18 mouse cellular contexts compared by ENCODE assay signal in genomic region chr12:55272243-55272642, GRCm38 (mm10). TPM values are rescaled to one million over a fixed set of nuclear protein-coding genes. Genes with fewer than 3 reads are reported as not detected.
DNase-seq lines count a peak whose midpoint lies in the region; ATAC-seq and TF ChIP-seq lines count a peak whose summit lies in the region.
"Had no signal": no experiment of that assay in that cellular context is flagged by ENCODE, and none has a peak within 500 bp of the region (broad histone marks: within the 10 kb centered on the region; RNA-seq: fewer than 3 reads in every experiment).

No protein-coding gene starts in this region.

- no peak for TF ChIP-seq EP300 in MEL (IDR thresholded peaks at IDR 0.05; ENCODE audit: low read depth in 1 of 2, low read length in 2 of 2)

- no peak for ATAC-seq in kidney, postnatal 0 days (replicated peaks; ENCODE audit: low FRiP score, low read depth)
- ATAC-seq in kidney, embryonic 15.5 days (replicated peaks; ENCODE audit: low FRiP score), result no peak

- TF ChIP-seq POLR2A in MEL (IDR thresholded peaks at IDR 0.05; ENCODE audit: control insufficient read depth in 1 of 2, insufficient read depth in 1 of 2, low read depth in 1 of 2, low read length in 2 of 2, poor library complexity in 1 of 2), result no peak

- no peaks in the 10 kb centered on the region for H3K36me3 ChIP-seq in kidney, postnatal 0 days (ENCODE audit: insufficient read depth, low read length)
- H3K36me3 ChIP-seq in kidney, embryonic 15.5 days, result no peaks in the 10 kb centered on the region
- H3K36me3 ChIP-seq in MEL (ENCODE audit: control insufficient read depth in 1 of 2, insufficient read depth in 2 of 2, low read length in 2 of 2), result no peaks in the 10 kb centered on the region
- 0 out of 2 replicates have a peak, but pooled peaks cover 2% of the 10 kb centered on the region for H3K36me3 ChIP-seq in embryonic facial prominence, embryonic 10.5 days (replicated peaks)
- H3K36me3 ChIP-seq: embryonic facial prominence, embryonic 12.5 days; hindbrain, embryonic 15.5 days; neural tube, embryonic 13.5 days had no signal

- no peak for TF ChIP-seq CTCF in kidney, postnatal 0 days (IDR thresholded peaks at IDR 0.05; ENCODE audit: low read depth)
- TF ChIP-seq CTCF in MEL (IDR thresholded peaks at IDR 0.05 in 2 of 3, conservative IDR thresholded peaks at IDR 0.05 in 1 of 3; ENCODE audit: control insufficient read depth in 1 of 3, insufficient read depth in 1 of 3, low read depth in 2 of 3, low read length in 3 of 3, poor library complexity in 1 of 3, severe bottlenecking in 1 of 3), result no peak

- WGBS in kidney, postnatal 0 days, result 74% methylated on average over 3 of the region's 3 CpGs
- 76% methylated on average over 3 of the region's 3 CpGs for WGBS in kidney, embryonic 15.5 days
- WGBS in embryonic facial prominence, embryonic 10.5 days, result 83% methylated on average over 3 of the region's 3 CpGs

- no peaks in the 10 kb centered on the region for H3K27me3 ChIP-seq in kidney, postnatal 0 days (ENCODE audit: insufficient read depth, low read length)
- H3K27me3 ChIP-seq in kidney, embryonic 15.5 days, result no peaks in the 10 kb centered on the region
- H3K27me3 ChIP-seq in MEL (ENCODE audit: control insufficient read depth in 1 of 2, insufficient read depth in 2 of 2, low read length in 2 of 2), result no peaks in the 10 kb centered on the region
- H3K27me3 ChIP-seq in embryonic facial prominence, embryonic 10.5 days (replicated peaks; ENCODE audit: low read depth, poor library complexity, severe bottlenecking), result no peaks in the 10 kb centered on the region
- H3K27me3 ChIP-seq: embryonic facial prominence, embryonic 12.5 days; hindbrain, embryonic 15.5 days; megakaryocyte, embryonic 14.5 days; neural tube, embryonic 13.5 days had no signal

- peak; percentile 1 for DNase-seq in kidney, postnatal 0 days (ENCODE audit: low spot score)
- peak; percentile 57 for DNase-seq in MEL (ENCODE audit: low read depth, low spot score)
- peak; percentile 14 for DNase-seq in embryonic facial prominence, embryonic 10.5 days (ENCODE audit: low spot score)
- peak; percentile 4 for DNase-seq in mesoderm, embryonic 11.5 days (ENCODE audit: low read depth, low spot score)
- no peak for DNase-seq in layer of hippocampus, adult 9-11 months
- no peak for DNase-seq in right cerebral cortex, postnatal 25 days
- no peak for DNase-seq in gastrocnemius, adult 18-20 months (ENCODE audit: low spot score)
- DNase-seq: adrenal gland, postnatal 14 days; cerebellum, adult 9-10 months; heart, postnatal 10 days; kidney, adult 9 months; right cerebral cortex, postnatal 4 days; thymus, adult 2 months had no signal

- H3K9me3 ChIP-seq in kidney, postnatal 0 days (replicated peaks; ENCODE audit: low read length), result no peaks in the 10 kb centered on the region
- no peaks in the 10 kb centered on the region for H3K9me3 ChIP-seq in kidney, embryonic 15.5 days (replicated peaks)
- no peaks in the 10 kb centered on the region for H3K9me3 ChIP-seq in MEL (replicated peaks; ENCODE audit: insufficient read depth, low read length)
- no peaks in the 10 kb centered on the region for H3K9me3 ChIP-seq in embryonic facial prominence, embryonic 10.5 days
- H3K9me3 ChIP-seq: embryonic facial prominence, embryonic 12.5 days; hindbrain, embryonic 15.5 days; megakaryocyte, embryonic 14.5 days; neural tube, embryonic 13.5 days had no signal

- no peak overlapping the region for H3K4me3 ChIP-seq in kidney, postnatal 0 days (replicated peaks; ENCODE audit: low read depth, low read length)
- no peak overlapping the region for H3K4me3 ChIP-seq in kidney, embryonic 15.5 days (replicated peaks)
- H3K4me3 ChIP-seq in MEL (ENCODE audit: control insufficient read depth in 1 of 2, insufficient read depth in 1 of 2, low read depth in 2 of 2, low read length in 2 of 2), result no peak overlapping the region
- H3K4me3 ChIP-seq in embryonic facial prominence, embryonic 10.5 days, result no peak overlapping the region
- H3K4me3 ChIP-seq: embryonic facial prominence, embryonic 12.5 days; hindbrain, embryonic 15.5 days; megakaryocyte, embryonic 14.5 days; neural tube, embryonic 13.5 days had no signal

- no peaks in the 10 kb centered on the region for H3K4me1 ChIP-seq in kidney, postnatal 0 days (replicated peaks; ENCODE audit: insufficient read depth, low read length)
- H3K4me1 ChIP-seq in kidney, embryonic 15.5 days, result no peaks in the 10 kb centered on the region
- no peaks in the 10 kb centered on the region for H3K4me1 ChIP-seq in MEL (ENCODE audit: control insufficient read depth in 1 of 2, insufficient read depth in 2 of 2, low read length in 2 of 2)
- no peaks in the 10 kb centered on the region for H3K4me1 ChIP-seq in embryonic facial prominence, embryonic 10.5 days
- H3K4me1 ChIP-seq: embryonic facial prominence, embryonic 12.5 days; hindbrain, embryonic 15.5 days; megakaryocyte, embryonic 14.5 days; neural tube, embryonic 13.5 days had no signal

- no peaks in the 10 kb centered on the region for H3K79me2 ChIP-seq in MEL (ENCODE audit: control insufficient read depth, insufficient read depth, low read length, poor library complexity)

- H3K27ac ChIP-seq in kidney, postnatal 0 days, result no peak overlapping the region
- H3K27ac ChIP-seq in kidney, embryonic 15.5 days, result no peak overlapping the region
- H3K27ac ChIP-seq in MEL (ENCODE audit: control insufficient read depth, low read depth, low read length), result no peak overlapping the region
- no peak overlapping the region for H3K27ac ChIP-seq in embryonic facial prominence, embryonic 10.5 days (replicated peaks)
- H3K27ac ChIP-seq: embryonic facial prominence, embryonic 12.5 days; hindbrain, embryonic 15.5 days; neural tube, embryonic 13.5 days had no signal

- H3K9ac ChIP-seq in kidney, postnatal 0 days (ENCODE audit: low read depth, low read length), result no peak overlapping the region
- no peak overlapping the region for H3K9ac ChIP-seq in kidney, embryonic 15.5 days
- H3K9ac ChIP-seq in MEL (ENCODE audit: control insufficient read depth, low read depth, low read length, poor library complexity, severe bottlenecking), result no peak overlapping the region
- H3K9ac ChIP-seq: embryonic facial prominence, embryonic 12.5 days; hindbrain, embryonic 15.5 days; neural tube, embryonic 13.5 days had no signal

- TF ChIP-seq RAD21 in MEL (IDR thresholded peaks at IDR 0.05; ENCODE audit: low read depth, low read length), result no peak

- no peak overlapping the region for H3K4me2 ChIP-seq in kidney, postnatal 0 days (ENCODE audit: low read length)
- no peak overlapping the region for H3K4me2 ChIP-seq in kidney, embryonic 15.5 days
- H3K4me2 ChIP-seq: embryonic facial prominence, embryonic 12.5 days; hindbrain, embryonic 15.5 days; neural tube, embryonic 13.5 days had no signal

TF ChIP-seq in MEL, 35 proteins besides CTCF, POLR2A, EP300 and RAD21:
- no peak for TF ChIP-seq MAX (IDR thresholded peaks at IDR 0.05; ENCODE audit: low read length)
- peak; percentile 95 for TF ChIP-seq SIN3A (IDR thresholded peaks at IDR 0.05; ENCODE audit: low read length)
- TF ChIP-seq TBP (IDR thresholded peaks at IDR 0.05; ENCODE audit: low read depth, low read length), result no peak
- TF ChIP-seq MXI1 (IDR thresholded peaks at IDR 0.05; ENCODE audit: low read depth, low read length), result peak; percentile 94
- peak; percentile 58; the same call in 1 of the 2 replicates for TF ChIP-seq ZNF384 (IDR thresholded peaks at IDR 0.05; ENCODE audit: low read depth, low read length)

RNA-seq across cellular contexts. Expression of gene 1110008L16Rik, which starts 27.1 kb away (rescaled TPM):
- 15.0 and 18.1 TPM in 2 replicates for polyA plus RNA-seq in kidney, postnatal 0 days (2015; fragmentation: Nextera tagmentation; extraction: Ambion mirVana)
- polyA plus RNA-seq in kidney, embryonic 15.5 days (2015; fragmentation: Nextera tagmentation; extraction: Ambion mirVana), result 15.9 and 16.5 TPM in 2 replicates
- 21.4 and 26.2 TPM in 2 replicates for total RNA-seq in MEL (2012; rRNA removed)
- polyA plus RNA-seq in MEL (2012; ENCODE audit: insufficient read depth in 1 of 2, insufficient read length in 2 of 2, low read depth in 1 of 2, low replicate concordance in 2 of 2, missing spikeins in 1 of 2), result 10 to 100 TPM in 1 of 2 experiments, not detected in 1; 24.9 TPM
- polyA plus RNA-seq in embryonic facial prominence, embryonic 10.5 days (2016; fragmentation: Nextera tagmentation; extraction: Ambion mirVana), result 18.9 and 19.6 TPM in 2 replicates
- total RNA-seq in gastrocnemius, adult 18-20 months (2021), result 10 to 100 TPM; 12.1 to 12.2 TPM

RNA-seq across cellular contexts. Expression of gene Ppp2r3c, which starts 30.6 kb away (rescaled TPM):
- polyA plus RNA-seq in kidney, postnatal 0 days (2015; fragmentation: Nextera tagmentation; extraction: Ambion mirVana), result 12.9 TPM in 2 replicates
- polyA plus RNA-seq in kidney, embryonic 15.5 days (2015; fragmentation: Nextera tagmentation; extraction: Ambion mirVana), result 15.3 and 16.2 TPM in 2 replicates
- total RNA-seq in MEL (2012; rRNA removed), result 10.9 and 12.6 TPM in 2 replicates
- 10 to 100 TPM in 1 of 2 experiments, not detected in 1; 12.3 TPM for polyA plus RNA-seq in MEL (2012; ENCODE audit: insufficient read depth in 1 of 2, insufficient read length in 2 of 2, low read depth in 1 of 2, low replicate concordance in 2 of 2, missing spikeins in 1 of 2)
- polyA plus RNA-seq in embryonic facial prominence, embryonic 10.5 days (2016; fragmentation: Nextera tagmentation; extraction: Ambion mirVana), result 22.2 and 23.0 TPM in 2 replicates
- total RNA-seq in gastrocnemius, adult 18-20 months (2021), result 1 to 10 TPM; 8.6 to 8.7 TPM

RNA-seq across cellular contexts. Expression of gene Srp54c, which starts 42.3 kb away (rescaled TPM):
- polyA plus RNA-seq in kidney, postnatal 0 days (2015; fragmentation: Nextera tagmentation; extraction: Ambion mirVana), result 70.8 and 77.8 TPM in 2 replicates
- 69.4 and 76.0 TPM in 2 replicates for polyA plus RNA-seq in kidney, embryonic 15.5 days (2015; fragmentation: Nextera tagmentation; extraction: Ambion mirVana)
- total RNA-seq in MEL (2012; rRNA removed), result 59.2 and 60.0 TPM in 2 replicates
- 10 to 100 TPM in 1 of 2 experiments, not detected in 1; 61.2 TPM for polyA plus RNA-seq in MEL (2012; ENCODE audit: insufficient read depth in 1 of 2, insufficient read length in 2 of 2, low read depth in 1 of 2, low replicate concordance in 2 of 2, missing spikeins in 1 of 2)
- 51.9 and 54.2 TPM in 2 replicates for polyA plus RNA-seq in embryonic facial prominence, embryonic 10.5 days (2016; fragmentation: Nextera tagmentation; extraction: Ambion mirVana)
- total RNA-seq in gastrocnemius, adult 18-20 months (2021), result 10 to 100 TPM; 24.7 to 26.5 TPM

Comparison
In these comparisons a context has a peak if more than half of its experiments do, and no peak if none do; other contexts are left out.
1. DNase-seq: peak in kidney, postnatal 0 days (single experiment), MEL (single experiment), embryonic facial prominence, embryonic 10.5 days (single experiment) and mesoderm, embryonic 11.5 days (single experiment); none in layer of hippocampus, adult 9-11 months (single experiment), right cerebral cortex, postnatal 25 days (single experiment) and gastrocnemius, adult 18-20 months (single experiment).